Mouse (Mus musculus) small intestine, adult 2 months (tissue): ENCODE measurements around the gene Ttc25.

Experiments used
- CTCF ChIP-seq: fragments of 200-500 bp; IDR thresholded peaks from 2 replicates; pipeline ENCODE4 v1.5.1; 2012; ENCODE audit warnings: low read depth, mild to moderate bottlenecking, control low read depth, inconsistent platforms, low read length, moderate library complexity, mixed read lengths; ENCODE audit not compliant: insufficient replicate concordance, insufficient read length; ENCODE audit errors: extremely low read depth
- POLR2A ChIP-seq: fragments of 200-500 bp; IDR thresholded peaks from 2 replicates; pipeline ENCODE4 v1.6.1; 2012; ENCODE audit warnings: low read depth, mild to moderate bottlenecking, control low read depth, inconsistent platforms, low read length, moderate library complexity

DNA sequence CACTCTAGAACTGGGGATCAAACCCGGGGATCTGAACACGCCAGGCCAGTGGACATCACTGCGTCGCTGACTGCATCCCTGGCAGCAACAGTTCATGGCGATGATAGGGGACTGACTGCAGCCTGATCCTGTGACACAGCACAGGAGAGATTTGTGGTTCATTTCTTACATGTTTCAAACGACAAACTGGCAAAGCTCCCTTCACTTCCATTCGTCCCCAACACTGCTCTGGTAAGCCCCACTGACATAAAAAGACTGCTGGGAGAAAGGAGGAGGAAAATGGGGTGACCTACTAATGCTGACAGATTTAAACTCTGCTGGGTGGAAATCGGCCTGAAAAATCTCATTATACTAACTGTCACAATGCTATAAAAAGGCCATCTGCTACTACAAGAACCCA, 58.4 kb downstream of the Ttc25 start:
- TF ChIP-seq POLR2A (no peak), CTCF (no peak)
